Mouse (Mus musculus) G1E (cell line): ENCODE data around the gene Fez1. TPM values are rescaled to one million over a fixed set of nuclear protein-coding genes. Genes with fewer than 3 reads are reported as not detected.

Experiments
- ATAC-seq: 2 replicates; pipeline ENCODE4 v1.8.0; 2016; ENCODE audit warnings: mild to moderate bottlenecking; ENCODE audit not compliant: insufficient number of reproducible peaks, poor library complexity, low FRiP score, severe bottlenecking; ENCODE audit errors: extremely low read depth
- DNase-seq: peaks from one replicate; pipeline ENCODE4 v3.0.0; 2012; ENCODE audit warnings: low spot score
- H3K27me3 ChIP-seq: 2 replicates; pipeline ENCODE4 v1.6.1; 2012; ENCODE audit warnings: mild to moderate bottlenecking, low read length, inconsistent platforms; ENCODE audit not compliant: insufficient read depth
- H3K36me3 ChIP-seq: replicated peaks from 2 replicates; pipeline ENCODE3; 2012; ENCODE audit warnings: mild to moderate bottlenecking, inconsistent platforms
- H3K4me1 ChIP-seq: 2 replicates; pipeline ENCODE4 v1.6.1; 2012; ENCODE audit warnings: low read depth, low read length, inconsistent platforms, mixed read lengths; ENCODE audit not compliant: insufficient read depth
- H3K4me3 ChIP-seq: 2 replicates; pipeline ENCODE4 v1.5.1; 2012; ENCODE audit warnings: low read depth, mild to moderate bottlenecking, inconsistent platforms, low read length, moderate library complexity, mixed read lengths
- H3K9me3 ChIP-seq: replicated peaks from 2 replicates; pipeline ENCODE4 v1.6.1; 2012; ENCODE audit warnings: inconsistent platforms
- CTCF ChIP-seq: IDR thresholded peaks from 2 replicates; pipeline ENCODE4 v1.5.1; 2012; ENCODE audit warnings: low read depth, low read length, inconsistent platforms, mixed read lengths
- GATA1 ChIP-seq: IDR thresholded peaks from 2 replicates; pipeline ENCODE4 v1.6.1; 2012; ENCODE audit warnings: borderline replicate concordance, low read length, inconsistent platforms, mixed read lengths
- GATA2 ChIP-seq: IDR thresholded peaks from 2 replicates; pipeline ENCODE4 v1.6.1; 2012; ENCODE audit warnings: low read depth, low read length, inconsistent platforms, borderline replicate concordance
- POLR2AphosphoS5 ChIP-seq: IDR thresholded peaks from 2 replicates; pipeline ENCODE4 v1.6.1; 2012; ENCODE audit warnings: low read depth, low read length, inconsistent platforms; ENCODE audit not compliant: insufficient replicate concordance
- TAL1 ChIP-seq: conservative IDR thresholded peaks from 2 replicates; pipeline ENCODE4 v1.6.1; 2012; ENCODE audit warnings: low read depth, low read length, inconsistent platforms, mixed read lengths
- polyA plus RNA-seq: library from polyadenylated mRNA; stranded (reverse); fragments of >175 nt; gene quantifications from 2 replicates; pipeline ENCODE4 v1.2.3, GENCODE M21; 2012
- total RNA-seq, 2 experiments: library from RNA; stranded (forward) in 1 of 2; stranded (reverse) in 1 of 2; fragments of 200-1000 nt in 1 of 2; fragments of >200 nt in 1 of 2; fragmentation: Nextera tagmentation in 1 of 2; gene quantifications; 2 replicates each; pipeline ENCODE4 v1.2.3; 2014 to 2017

Gene Fez1
- total and polyA plus RNA-seq, 3 experiments, result 0.44 TPM; not detected in 2

- DNase-seq (no peak), ATAC-seq (no peak)
- H3K9me3 ChIP-seq, result no peaks in the 10 kb centered on the region
- no peaks in the 10 kb centered on the region for H3K36me3 ChIP-seq
- no peak overlapping the region for H3K4me3 ChIP-seq
- H3K27me3 ChIP-seq, result peaks cover 16% of the 10 kb centered on the region
- no peaks in the 10 kb centered on the region for H3K4me1 ChIP-seq
- TF ChIP-seq CTCF (no peak), GATA2 (no peak)
Measured at GRCm38 (mm10) chr9:36919472-36919871, 97.8 kb downstream of the Fez1 start.

- Histone ChIP-seq H3K9me3 (no peaks in the 10 kb centered on the region), H3K4me3 (no peak overlapping the region), H3K36me3 (no peaks in the 10 kb centered on the region), H3K4me1 (no peaks in the 10 kb centered on the region), H3K27me3 (peaks cover 16% of the 10 kb centered on the region)
- no peak for ATAC-seq
- DNase-seq, result no peak
- TF ChIP-seq TAL1, result no peak
- no peak for TF ChIP-seq POLR2AphosphoS5
- no peak for TF ChIP-seq GATA2
- TF ChIP-seq GATA1, result no peak
- no peak for TF ChIP-seq CTCF
Measured at GRCm38 (mm10) chr9:36921718-36922415, 100.2 kb downstream of the Fez1 start.

- Histone ChIP-seq H3K9me3 (no peaks in the 10 kb centered on the region), H3K4me1 (no peaks in the 10 kb centered on the region), H3K36me3 (no peaks in the 10 kb centered on the region), H3K4me3 (no peak overlapping the region), H3K27me3 (peaks cover 16% of the 10 kb centered on the region)
- no peak for DNase-seq
- no peak for ATAC-seq
- no peak for TF ChIP-seq CTCF
- no peak for TF ChIP-seq TAL1
- no peak for TF ChIP-seq GATA2
- no peak for TF ChIP-seq GATA1
- TF ChIP-seq POLR2AphosphoS5, result no peak
Measured at GRCm38 (mm10) chr9:36923753-36924152, 102.1 kb downstream of the Fez1 start.

Other genes starting within 250 kb of the Fez1 start
- gene Gm17689, start 239.2 kb upstream of the Fez1 start, total RNA-seq (2014; fragmentation: Nextera tagmentation), result not detected in 2 replicates
- not detected in 2 replicates for gene Gm17689, start 239.2 kb upstream of the Fez1 start, total RNA-seq (2017)
- not detected in 2 replicates for gene Gm17689, start 239.2 kb upstream of the Fez1 start, polyA plus RNA-seq
- gene A630095E13Rik, start 178.5 kb upstream of the Fez1 start, total RNA-seq (2014; fragmentation: Nextera tagmentation), result not detected in 2 replicates
- gene A630095E13Rik, start 178.5 kb upstream of the Fez1 start, total RNA-seq (2017), result 0.05 TPM in 1 of 2 replicates, not detected in the other
- not detected in 2 replicates for gene A630095E13Rik, start 178.5 kb upstream of the Fez1 start, polyA plus RNA-seq
- not detected in 2 replicates for gene Acrv1, start 128.6 kb upstream of the Fez1 start, total RNA-seq (2014; fragmentation: Nextera tagmentation)
- gene Acrv1, start 128.6 kb upstream of the Fez1 start, total RNA-seq (2017), result 0.05 and 0.06 TPM in 2 replicates
- not detected in 2 replicates for gene Acrv1, start 128.6 kb upstream of the Fez1 start, polyA plus RNA-seq
- 45.7 and 74.2 TPM in 2 replicates for gene Chek1, start 94.8 kb upstream of the Fez1 start, total RNA-seq (2014; fragmentation: Nextera tagmentation)
- gene Chek1, start 94.8 kb upstream of the Fez1 start, total RNA-seq (2017), result 59.8 and 78.7 TPM in 2 replicates
- 3.1 TPM in 2 replicates for gene Chek1, start 94.8 kb upstream of the Fez1 start, polyA plus RNA-seq
- gene Stt3a, start 54.2 kb upstream of the Fez1 start, total RNA-seq (2014; fragmentation: Nextera tagmentation), result 463 and 533 TPM in 2 replicates
- gene Stt3a, start 54.2 kb upstream of the Fez1 start, total RNA-seq (2017), result 565 and 862 TPM in 2 replicates
- gene Stt3a, start 54.2 kb upstream of the Fez1 start, polyA plus RNA-seq, result 2.2 and 7.1 TPM in 2 replicates
- gene Ei24, start 24.5 kb upstream of the Fez1 start, total RNA-seq (2014; fragmentation: Nextera tagmentation), result 54.2 and 63.3 TPM in 2 replicates
- 44.6 and 47.3 TPM in 2 replicates for gene Ei24, start 24.5 kb upstream of the Fez1 start, total RNA-seq (2017)
- gene Ei24, start 24.5 kb upstream of the Fez1 start, polyA plus RNA-seq, result 32.2 and 39.9 TPM in 2 replicates